Mouse (Mus musculus): Measurements from ENCODE around the gene Nek6. TPM values are rescaled to one million over a fixed set of nuclear protein-coding genes. Genes with fewer than 3 reads are reported as not detected.

The Nek6 gene
- total and polyA plus RNA-seq, 2 experiments from 2014 or later: 18.1 to 25.5 TPM

DNA sequence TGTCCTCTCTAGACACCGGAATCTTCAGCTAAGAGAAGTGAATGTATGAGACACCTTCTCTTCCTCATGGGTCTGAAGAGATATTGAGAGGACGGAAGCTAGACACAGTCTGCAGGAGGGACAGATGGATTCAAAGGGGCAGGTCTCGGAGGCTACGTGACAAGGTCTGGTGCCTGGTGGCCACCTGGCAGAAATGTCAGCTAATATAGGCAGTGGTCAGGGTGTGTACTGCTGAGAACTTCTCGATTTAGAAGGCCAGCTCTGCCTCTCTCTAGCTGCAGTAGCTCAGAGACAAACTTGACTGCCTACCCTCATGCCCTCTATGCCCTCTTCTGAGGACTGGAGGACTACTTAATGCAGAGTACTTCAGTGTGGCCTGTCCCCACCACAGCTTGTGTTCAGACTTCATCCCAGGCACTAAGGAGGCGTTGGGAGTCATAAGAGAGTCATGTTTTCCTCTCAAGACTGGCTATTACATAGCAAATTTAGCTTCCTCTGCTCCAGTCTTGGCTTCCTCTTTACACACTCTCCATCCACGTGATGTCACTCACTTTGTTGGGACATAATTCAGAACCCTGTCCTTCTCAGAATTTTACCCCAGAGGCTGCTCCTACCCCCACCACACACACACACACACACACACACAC, 28.3 kb upstream of the Nek6 start:
- DNase-seq (ENCODE audit: low spot score): no peak
- H3K27ac ChIP-seq (ENCODE audit: low read depth): no peak overlapping the region
- 87% methylated on average over 7 of the region's 7 CpGs for whole genome bisulfite sequencing
- peaks cover 28% of the 10 kb centered on the region for H3K4me1 ChIP-seq (ENCODE audit: control insufficient read depth, insufficient read depth)
- no peaks in the 10 kb centered on the region for H3K9me3 ChIP-seq (replicated peaks; ENCODE audit: control insufficient read depth, low read length)
- no peaks in the 10 kb centered on the region for H3K36me3 ChIP-seq (replicated peaks; ENCODE audit: control insufficient read depth, insufficient read depth, low read length)
- H3K9ac ChIP-seq (replicated peaks; ENCODE audit: low read depth, low read length): no peak overlapping the region
- no peak for TF ChIP-seq CTCF (IDR thresholded peaks at IDR 0.05; ENCODE audit: low read depth)
- H3K4me2 ChIP-seq (ENCODE audit: low read depth, low read length): no peak overlapping the region
- no peaks in the 10 kb centered on the region for H3K27me3 ChIP-seq (ENCODE audit: control insufficient read depth, insufficient read depth, low read length)
- no peak overlapping the region for H3K4me3 ChIP-seq (ENCODE audit: low read depth, low read length)
- ATAC-seq (ENCODE audit: insufficient read depth, low read depth): no peak

DNA sequence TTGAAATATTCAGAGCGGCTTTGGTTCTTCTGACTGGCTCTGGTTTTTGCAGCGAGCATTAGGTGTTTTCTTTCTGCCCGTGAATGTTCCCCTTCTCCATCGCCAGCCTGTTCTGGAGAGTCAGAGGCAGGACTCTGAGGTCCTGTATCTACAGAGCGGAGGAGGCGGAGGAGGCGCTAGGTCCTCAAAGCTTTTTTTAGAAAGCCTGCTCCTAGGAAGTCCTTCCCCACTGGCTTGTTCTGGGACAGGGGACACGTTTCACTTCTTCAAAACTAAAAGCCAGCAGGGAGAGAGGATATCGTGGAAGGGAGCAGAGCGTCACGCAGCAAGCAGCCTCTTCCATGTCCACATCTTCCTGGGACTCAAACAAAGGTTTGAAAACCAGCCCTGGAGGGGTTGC, 26.9 kb upstream of the Nek6 start:
- no peak overlapping the region for H3K27ac ChIP-seq (ENCODE audit: low read depth)
- DNase-seq (ENCODE audit: low spot score) (no peak), ATAC-seq (ENCODE audit: insufficient read depth, low read depth) (no peak)
- H3K4me3 ChIP-seq (ENCODE audit: low read depth, low read length): no peak overlapping the region
- H3K4me2 ChIP-seq (ENCODE audit: low read depth, low read length): peak overlapping the region; percentile 33
- TF ChIP-seq CTCF (IDR thresholded peaks at IDR 0.05; ENCODE audit: low read depth) (no peak), EP300 (IDR thresholded peaks at IDR 0.05; ENCODE audit: low read depth) (no peak)
- peaks cover 28% of the 10 kb centered on the region for H3K4me1 ChIP-seq (ENCODE audit: control insufficient read depth, insufficient read depth)
- no peak overlapping the region for H3K9ac ChIP-seq (replicated peaks; ENCODE audit: low read depth, low read length)
- 43% methylated on average over 11 of the region's 11 CpGs for WGBS
- no peaks in the 10 kb centered on the region for H3K36me3 ChIP-seq (replicated peaks; ENCODE audit: control insufficient read depth, insufficient read depth, low read length)
- no peaks in the 10 kb centered on the region for H3K9me3 ChIP-seq (replicated peaks; ENCODE audit: control insufficient read depth, low read length)
- no peaks in the 10 kb centered on the region for H3K27me3 ChIP-seq (ENCODE audit: control insufficient read depth, insufficient read depth, low read length)

DNA sequence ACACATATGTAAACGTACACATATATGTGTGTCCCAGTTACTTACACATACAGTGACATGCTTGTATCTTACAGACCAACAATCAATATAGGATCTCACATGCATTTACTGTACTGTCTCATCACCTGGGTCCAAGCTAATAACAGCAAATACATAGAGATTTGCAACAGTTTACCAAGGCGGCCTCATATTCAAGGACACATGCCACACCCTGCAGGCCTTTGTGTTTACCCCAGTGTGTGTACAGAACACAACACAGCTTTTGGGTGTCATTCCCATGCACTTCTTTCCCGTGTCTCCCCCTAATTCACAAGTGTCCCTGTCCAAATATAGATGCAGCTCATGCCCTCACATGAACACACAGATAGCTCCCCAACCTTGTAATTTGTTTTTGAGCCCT, 26.0 kb upstream of the Nek6 start:
- Histone ChIP-seq H3K9ac (replicated peaks; ENCODE audit: low read depth, low read length) (no peak overlapping the region), H3K4me2 (ENCODE audit: low read depth, low read length) (no peak overlapping the region), H3K27me3 (ENCODE audit: control insufficient read depth, insufficient read depth, low read length) (no peaks in the 10 kb centered on the region), H3K27ac (ENCODE audit: low read depth) (peak overlapping the region; percentile 66; the same call in 1 of the 2 replicates), H3K36me3 (replicated peaks; ENCODE audit: control insufficient read depth, insufficient read depth, low read length) (no peaks in the 10 kb centered on the region), H3K9me3 (replicated peaks; ENCODE audit: control insufficient read depth, low read length) (no peaks in the 10 kb centered on the region), H3K4me3 (ENCODE audit: low read depth, low read length) (no peak overlapping the region), H3K4me1 (ENCODE audit: control insufficient read depth, insufficient read depth) (peaks cover 28% of the 10 kb centered on the region)
- WGBS: 79% methylated on average over 3 of the region's 3 CpGs
- no peak for DNase-seq (ENCODE audit: low spot score)
- ATAC-seq (ENCODE audit: insufficient read depth, low read depth): no peak
- TF ChIP-seq EP300 (IDR thresholded peaks at IDR 0.05; ENCODE audit: low read depth): no peak
- no peak for TF ChIP-seq CTCF (IDR thresholded peaks at IDR 0.05; ENCODE audit: low read depth)

DNA sequence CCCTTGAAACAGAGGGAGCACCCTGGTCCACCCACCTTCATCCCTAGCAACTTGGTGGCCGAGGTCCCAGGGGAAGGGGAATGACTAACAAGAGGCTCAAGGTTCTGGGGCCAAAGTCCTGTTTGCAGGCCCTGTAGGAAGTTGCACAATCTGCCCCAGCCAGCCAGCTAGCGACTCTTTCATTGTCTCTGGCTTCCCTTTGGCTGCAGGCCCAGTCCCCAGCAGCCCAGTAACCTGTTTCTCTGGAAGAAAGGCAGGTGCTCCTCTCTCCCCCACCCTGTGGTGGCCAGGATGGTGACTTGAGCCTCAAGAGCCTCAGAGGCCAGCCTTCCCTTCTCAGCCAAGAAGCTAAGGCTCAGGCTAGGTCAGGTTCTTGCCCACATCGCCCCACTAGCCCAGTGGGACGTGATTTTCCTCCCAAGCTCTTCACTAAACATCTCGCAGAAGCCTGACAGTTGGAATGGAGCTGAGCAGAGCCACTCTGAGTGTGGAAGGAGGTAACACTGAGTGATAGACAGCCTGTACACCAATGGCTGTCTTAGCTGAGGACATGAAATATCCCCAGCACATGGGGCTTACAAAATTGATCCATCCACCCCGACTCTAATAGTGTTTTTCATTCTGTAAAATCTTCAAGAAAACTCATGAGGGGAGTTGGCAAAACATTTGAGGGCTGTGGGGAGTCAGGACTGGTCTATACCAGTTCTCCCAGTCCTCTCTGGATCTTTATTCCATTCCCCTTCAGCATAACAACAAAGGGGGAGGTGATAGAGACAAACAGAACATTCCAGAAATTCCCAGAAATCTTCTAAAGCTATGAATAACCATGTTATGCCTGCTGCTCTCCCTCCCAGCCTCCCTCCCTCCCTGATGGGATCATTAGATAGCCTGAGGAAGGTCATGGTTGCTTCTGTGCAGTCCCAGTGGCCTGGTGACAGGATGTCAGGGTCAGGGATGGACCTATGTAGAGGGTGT, 25.2 kb upstream of the Nek6 start:
- H3K4me3 ChIP-seq (ENCODE audit: low read depth, low read length): no peak overlapping the region
- TF ChIP-seq CTCF (IDR thresholded peaks at IDR 0.05; ENCODE audit: low read depth) (no peak), EP300 (IDR thresholded peaks at IDR 0.05; ENCODE audit: low read depth) (no peak)
- 39% methylated on average over 6 of the region's 6 CpGs for WGBS
- DNase-seq (ENCODE audit: low spot score) (peak; percentile 63), ATAC-seq (ENCODE audit: insufficient read depth, low read depth) (peak; percentile 74)
- H3K27ac ChIP-seq (ENCODE audit: low read depth): peak overlapping the region; percentile 66
- H3K9ac ChIP-seq (replicated peaks; ENCODE audit: low read depth, low read length): no peak overlapping the region
- no peaks in the 10 kb centered on the region for H3K27me3 ChIP-seq (ENCODE audit: control insufficient read depth, insufficient read depth, low read length)
- H3K4me1 ChIP-seq (ENCODE audit: control insufficient read depth, insufficient read depth): peaks cover 28% of the 10 kb centered on the region
- no peak overlapping the region for H3K4me2 ChIP-seq (ENCODE audit: low read depth, low read length)
- no peaks in the 10 kb centered on the region for H3K36me3 ChIP-seq (replicated peaks; ENCODE audit: control insufficient read depth, insufficient read depth, low read length)
- no peaks in the 10 kb centered on the region for H3K9me3 ChIP-seq (replicated peaks; ENCODE audit: control insufficient read depth, low read length)

DNA sequence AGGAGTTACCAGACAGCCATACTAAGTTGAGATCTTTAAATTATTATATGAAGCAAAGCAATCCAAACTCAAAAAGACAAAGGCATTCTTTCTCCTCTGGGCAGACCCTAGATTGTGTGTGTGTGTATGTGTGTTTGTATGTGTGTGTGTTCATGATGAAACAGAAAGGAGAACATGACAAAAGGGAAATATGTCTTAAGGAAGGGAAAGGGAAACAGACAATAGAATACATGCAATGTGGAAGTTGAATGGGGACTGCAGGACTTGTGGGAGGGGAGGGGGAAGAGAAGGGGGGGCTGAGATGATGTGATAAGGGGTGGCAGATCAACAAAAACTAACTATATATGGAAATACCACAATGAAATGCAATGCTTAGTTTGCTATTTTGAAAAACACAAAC, 13.8 kb upstream of the Nek6 start:
- Histone ChIP-seq H3K9ac (replicated peaks; ENCODE audit: low read depth, low read length) (no peak overlapping the region), H3K4me1 (ENCODE audit: control insufficient read depth, insufficient read depth) (no peaks in the 10 kb centered on the region), H3K4me3 (ENCODE audit: low read depth, low read length) (no peak overlapping the region), H3K4me2 (ENCODE audit: low read depth, low read length) (no peak overlapping the region), H3K36me3 (replicated peaks; ENCODE audit: control insufficient read depth, insufficient read depth, low read length) (no peaks in the 10 kb centered on the region), H3K27ac (ENCODE audit: low read depth) (no peak overlapping the region), H3K9me3 (replicated peaks; ENCODE audit: control insufficient read depth, low read length) (0 out of 2 replicates have a peak, but pooled peaks cover 5% of the 10 kb centered on the region), H3K27me3 (ENCODE audit: control insufficient read depth, insufficient read depth, low read length) (no peaks in the 10 kb centered on the region)
- ATAC-seq (ENCODE audit: insufficient read depth, low read depth): no peak
- no peak for DNase-seq (ENCODE audit: low spot score)
- TF ChIP-seq CTCF (IDR thresholded peaks at IDR 0.05; ENCODE audit: low read depth) (no peak), EP300 (IDR thresholded peaks at IDR 0.05; ENCODE audit: low read depth) (no peak)
